Mouse (Mus musculus) hindbrain, embryonic 15.5 days (tissue): ENCODE measurements around the gene Scnn1a. TPM values are rescaled to one million over a fixed set of nuclear protein-coding genes. Genes with fewer than 3 reads are reported as not detected.
"Not testable (repeated sequence)": the region's sequence is repeated elsewhere in the genome, so short reads cannot be mapped to it uniquely, and the experiment has no call there.

Source experiments
- ATAC-seq: fragments of 200-750 bp; cut with Nextera tagmentation; 2 replicates; pipeline ENCODE4 v1.8.0; 2017; ENCODE audit warnings: low read depth, moderate number of reproducible peaks, moderate TSS enrichment; ENCODE audit not compliant: low FRiP score
- H3K27ac ChIP-seq: fragments of 300-500 bp; sonication (generic); replicated peaks from 2 replicates; pipeline ENCODE4 v1.5.1; 2015; ENCODE audit warnings: mild to moderate bottlenecking, inconsistent platforms
- H3K27me3 ChIP-seq: fragments of 300-500 bp; sonication (generic); 2 replicates; pipeline ENCODE4 v1.6.1; 2015; ENCODE audit warnings: control low read depth, inconsistent platforms
- H3K36me3 ChIP-seq: fragments of 300-500 bp; sonication (generic); 2 replicates; pipeline ENCODE4 v1.6.1; 2015; ENCODE audit warnings: control low read depth, inconsistent platforms
- H3K4me1 ChIP-seq: fragments of 300-500 bp; sonication (generic); replicated peaks from 2 replicates; pipeline ENCODE4 v1.6.1; 2015; ENCODE audit warnings: control low read depth, inconsistent platforms
- H3K4me2 ChIP-seq: fragments of 300-500 bp; sonication (generic); 2 replicates; pipeline ENCODE4 v1.6.1; 2015; ENCODE audit warnings: moderate library complexity, mild to moderate bottlenecking, inconsistent platforms
- H3K4me3 ChIP-seq: fragments of 300-500 bp; sonication (generic); 2 replicates; pipeline ENCODE4 v1.5.1; 2015; ENCODE audit warnings: mild to moderate bottlenecking, inconsistent platforms
- H3K9ac ChIP-seq: fragments of 300-500 bp; sonication (generic); 2 replicates; pipeline ENCODE4 v1.6.1; 2015; ENCODE audit warnings: inconsistent platforms
- H3K9me3 ChIP-seq: fragments of 300-500 bp; sonication (generic); 2 replicates; pipeline ENCODE4 v1.6.1; 2016; ENCODE audit warnings: control low read depth, inconsistent platforms
- WGBS: fragments of 180-500 bp; shearing (Covaris S2); methylation state at CpG from one replicate; pipeline ENCODE4 v1.1.7; 2015; 5-methylcytosine and 5-hydroxymethylcytosine counted together
- polyA plus RNA-seq: library from polyadenylated mRNA; unstranded; fragments of >200 nt; fragmentation: Nextera tagmentation; extraction: Ambion mirVana; gene quantifications from 2 replicates; pipeline ENCODE4 v1.2.1, GENCODE M21; 2015

The Scnn1a gene
- polyA plus RNA-seq, result 0.41 and 0.66 TPM in 2 replicates

DNA sequence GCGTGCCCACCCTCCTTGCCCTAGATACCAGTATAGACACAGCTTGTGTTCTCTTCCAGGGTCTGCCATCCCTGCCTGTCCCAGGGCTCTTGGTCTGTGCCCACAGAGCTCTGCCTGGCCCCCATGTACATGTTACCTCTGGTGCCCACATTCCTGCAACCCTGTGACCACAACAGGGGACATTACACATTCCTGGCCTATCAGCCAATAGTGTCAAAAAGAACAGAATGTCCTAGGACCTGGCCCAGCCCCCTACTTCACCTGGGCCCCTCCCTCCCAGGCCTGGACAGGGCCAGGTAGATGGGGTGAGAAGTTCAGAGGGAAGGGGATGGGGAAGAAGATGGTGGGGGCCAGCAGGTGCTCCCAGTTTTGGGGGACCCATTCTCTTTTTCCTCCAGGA, at the start of gene Scnn1a:
Gene Scnn1a, plus strand, starts transcription at position 337 of the 400 bp plus-strand sequence.
- WGBS, result 91% methylated on average over 1 of the region's 1 CpGs

DNA sequence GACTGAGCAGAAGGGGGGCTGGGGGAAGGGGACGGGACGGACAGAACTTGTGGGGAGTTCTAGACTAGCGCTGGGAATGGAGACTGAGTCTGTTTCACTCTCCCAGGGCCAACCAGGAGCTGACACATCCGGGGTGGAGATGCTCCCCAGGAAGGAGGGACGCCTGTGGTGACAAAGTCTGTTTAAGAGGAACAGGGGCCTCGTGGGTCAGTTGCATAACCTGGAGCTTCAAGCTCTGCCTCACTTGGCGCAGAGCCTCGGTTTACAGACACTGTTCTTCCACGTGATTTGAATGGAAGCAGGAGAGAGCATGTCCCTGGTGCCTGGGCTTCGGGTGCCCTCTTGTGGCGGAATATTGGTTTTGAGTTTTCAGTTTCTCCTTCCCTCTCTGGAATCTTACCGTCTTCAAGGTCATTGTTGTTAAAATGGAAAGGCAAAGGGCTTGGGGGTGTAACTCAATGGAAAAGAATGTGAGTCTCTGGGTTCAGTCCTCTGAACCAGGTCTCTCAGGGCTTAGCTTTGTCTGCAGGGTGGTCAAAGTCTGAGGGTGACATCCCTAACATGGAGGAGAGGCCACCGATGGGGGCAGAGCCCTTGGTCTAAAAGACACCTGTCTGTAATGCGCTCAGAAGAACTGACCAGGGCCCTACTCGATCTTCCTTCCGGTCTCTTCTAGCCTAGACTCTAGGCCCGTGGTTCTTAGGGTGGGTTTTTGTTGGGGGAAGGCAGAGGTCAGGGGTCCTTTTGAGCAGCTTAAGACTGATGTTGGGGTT, 48.8 kb upstream of the Scnn1a start:
- WGBS, result 19% methylated on average over 17 of the region's 17 CpGs
- Histone ChIP-seq H3K9me3 (no peaks in the 10 kb centered on the region), H3K9ac (peak overlapping the region; percentile 20; the same call in 1 of the 2 replicates), H3K27ac (no peak overlapping the region), H3K36me3 (no peaks in the 10 kb centered on the region), H3K4me3 (peak overlapping the region; percentile 16; the same call in 1 of the 2 replicates), H3K27me3 (no peaks in the 10 kb centered on the region), H3K4me2 (peak overlapping the region; percentile 50), H3K4me1 (peaks cover 4% of the 10 kb centered on the region)
- ATAC-seq, result peak; percentile 88

More for the DNA sequence above, at the start of gene Scnn1a:
- ATAC-seq, result no peak
- H3K27ac ChIP-seq, result no peak within 1 kb of the TSS
- H3K9ac ChIP-seq, result no peak within 1 kb of the TSS
- H3K9me3 ChIP-seq, result no peaks in the 10 kb centered on the region
- H3K27me3 ChIP-seq, result peaks cover 29% of the 10 kb centered on the region
- H3K4me3 ChIP-seq, result no peak within 1 kb of the TSS
- no peak within 1 kb of the TSS for H3K4me2 ChIP-seq
- peaks cover 7% of the 10 kb centered on the region; the same call in 1 of the 2 replicates for H3K4me1 ChIP-seq
- H3K36me3 ChIP-seq, result no peaks in the 10 kb centered on the region

- peaks cover 4% of the 10 kb centered on the region for H3K4me1 ChIP-seq
- no peak overlapping the region for H3K27ac ChIP-seq
- no peaks in the 10 kb centered on the region for H3K9me3 ChIP-seq
- no peak for ATAC-seq
- H3K4me2 ChIP-seq, result no peak overlapping the region
- 0 out of 2 replicates have a peak overlapping the region, but pooled peaks have one; percentile 20 for H3K9ac ChIP-seq
- no peaks in the 10 kb centered on the region for H3K36me3 ChIP-seq
- no peak overlapping the region for H3K4me3 ChIP-seq
- 79% methylated on average over 10 of the region's 10 CpGs for WGBS
- H3K27me3 ChIP-seq, result no peaks in the 10 kb centered on the region
These were observed 48.2 kb upstream of the Scnn1a start for GRCm38 (mm10) chr6:125272228-125272785.

GRCm38 (mm10) chr6:125274841-125275563, 45.5 kb upstream of the Scnn1a start:
- Histone ChIP-seq H3K9me3 (no peaks in the 10 kb centered on the region), H3K9ac (no peak overlapping the region), H3K27ac (no peak overlapping the region), H3K4me2 (no peak overlapping the region), H3K4me3 (no peak overlapping the region), H3K27me3 (no peaks in the 10 kb centered on the region), H3K36me3 (no peaks in the 10 kb centered on the region), H3K4me1 (peaks cover 4% of the 10 kb centered on the region)
- WGBS, result 62% methylated on average over 15 of the region's 15 CpGs
- no peak for ATAC-seq

DNA sequence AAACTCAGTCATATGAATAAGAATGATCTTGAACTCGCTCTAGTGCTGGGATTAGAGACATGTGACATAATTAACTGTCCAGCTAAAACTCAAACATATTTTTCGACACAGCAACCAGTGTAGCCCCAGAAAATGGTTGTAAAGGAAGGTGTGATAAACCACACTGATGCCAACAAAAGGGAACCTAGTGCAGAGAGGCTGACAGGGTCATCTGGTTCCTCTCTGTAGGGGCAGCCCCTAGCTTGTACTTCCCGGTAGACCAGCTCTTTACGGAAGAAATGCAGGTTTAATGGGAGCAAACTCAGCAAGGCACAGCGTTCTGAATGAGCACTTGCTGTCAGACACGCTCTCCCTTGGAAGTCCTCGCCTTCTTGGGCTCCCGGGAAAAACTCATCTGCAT, 40.7 kb upstream of the Scnn1a start:
- no peaks in the 10 kb centered on the region for H3K9me3 ChIP-seq
- no peak overlapping the region for H3K9ac ChIP-seq
- H3K27ac ChIP-seq, result no peak overlapping the region
- H3K36me3 ChIP-seq, result no peaks in the 10 kb centered on the region
- H3K4me1 ChIP-seq, result no peaks in the 10 kb centered on the region
- H3K27me3 ChIP-seq, result no peaks in the 10 kb centered on the region
- no peak overlapping the region for H3K4me3 ChIP-seq
- no peak for ATAC-seq
- WGBS, result 61% methylated on average over 8 of the region's 8 CpGs
- H3K4me2 ChIP-seq, result no peak overlapping the region

- not testable (repeated sequence) for H3K9ac ChIP-seq, H3K27me3 ChIP-seq, H3K4me2 ChIP-seq, H3K9me3 ChIP-seq, H3K36me3 ChIP-seq, H3K4me3 ChIP-seq, ATAC-seq, H3K4me1 ChIP-seq, H3K27ac ChIP-seq
- WGBS, result 93% methylated on average over 13 of the region's 13 CpGs
These were observed 37.7 kb upstream of the Scnn1a start for GRCm38 (mm10) chr6:125282721-125283120.

DNA sequence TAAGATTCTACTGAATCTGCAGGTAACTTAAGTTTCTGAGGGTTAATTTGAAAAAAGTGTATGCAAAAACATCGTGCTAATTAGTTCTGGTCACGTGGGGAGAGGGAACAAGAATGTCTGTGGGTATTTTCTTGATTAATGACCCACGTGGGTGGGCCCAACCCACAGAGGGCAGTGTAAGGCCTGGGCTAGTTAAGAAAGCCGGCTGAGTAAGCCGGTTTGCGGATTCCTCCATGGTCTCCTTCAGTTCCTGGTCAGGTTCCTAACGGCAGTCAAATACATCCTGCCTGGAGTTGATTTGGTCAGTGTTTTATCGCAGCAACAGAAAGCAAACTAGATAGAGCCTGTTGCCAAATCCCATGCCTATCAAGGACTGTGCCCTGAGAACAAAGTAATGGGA, 36.2 kb upstream of the Scnn1a start:
- H3K36me3 ChIP-seq, result no peaks in the 10 kb centered on the region
- ATAC-seq, result no peak
- H3K9me3 ChIP-seq, result no peaks in the 10 kb centered on the region
- no peak overlapping the region for H3K4me2 ChIP-seq
- no peak overlapping the region for H3K27ac ChIP-seq
- no peaks in the 10 kb centered on the region for H3K27me3 ChIP-seq
- WGBS, result 52% methylated on average over 8 of the region's 8 CpGs
- H3K4me1 ChIP-seq, result no peaks in the 10 kb centered on the region
- no peak overlapping the region for H3K9ac ChIP-seq
- no peak overlapping the region for H3K4me3 ChIP-seq

- ATAC-seq, result no peak
- Histone ChIP-seq H3K4me2 (no peak overlapping the region), H3K27ac (no peak overlapping the region), H3K9me3 (no peaks in the 10 kb centered on the region), H3K9ac (no peak overlapping the region), H3K4me1 (no peaks in the 10 kb centered on the region), H3K36me3 (no peaks in the 10 kb centered on the region), H3K4me3 (no peak overlapping the region), H3K27me3 (no peaks in the 10 kb centered on the region)
- 88% methylated on average over 7 of the region's 7 CpGs for WGBS
These were observed 35.7 kb upstream of the Scnn1a start for GRCm38 (mm10) chr6:125284751-125285150.

GRCm38 (mm10) chr6:125285890-125286289, 34.6 kb upstream of the Scnn1a start, which contains the start of gene Tuba3a:
Gene Tuba3a (minus strand): TSS chr6:125286042.
- no peaks in the 10 kb centered on the region for H3K27me3 ChIP-seq
- H3K4me3 ChIP-seq, result no peak within 1 kb of the TSS
- ATAC-seq, result no peak
- no peak within 1 kb of the TSS for H3K4me2 ChIP-seq
- no peaks in the 10 kb centered on the region for H3K4me1 ChIP-seq
- 98% methylated on average over 22 of the region's 22 CpGs for WGBS
- H3K27ac ChIP-seq, result no peak within 1 kb of the TSS
- no peak within 1 kb of the TSS for H3K9ac ChIP-seq
- no peaks in the 10 kb centered on the region for H3K36me3 ChIP-seq
- no peaks in the 10 kb centered on the region for H3K9me3 ChIP-seq

GRCm38 (mm10) chr6:125286944-125287343, 33.5 kb upstream of the Scnn1a start:
- no peak for ATAC-seq
- WGBS, result 82% methylated on average over 4 of the region's 4 CpGs
- H3K9me3 ChIP-seq, result no peaks in the 10 kb centered on the region
- H3K4me3 ChIP-seq, result no peak overlapping the region
- H3K4me1 ChIP-seq, result no peaks in the 10 kb centered on the region
- H3K27ac ChIP-seq, result no peak overlapping the region
- no peak overlapping the region for H3K9ac ChIP-seq
- H3K4me2 ChIP-seq, result no peak overlapping the region
- H3K36me3 ChIP-seq, result no peaks in the 10 kb centered on the region
- H3K27me3 ChIP-seq, result no peaks in the 10 kb centered on the region

DNA sequence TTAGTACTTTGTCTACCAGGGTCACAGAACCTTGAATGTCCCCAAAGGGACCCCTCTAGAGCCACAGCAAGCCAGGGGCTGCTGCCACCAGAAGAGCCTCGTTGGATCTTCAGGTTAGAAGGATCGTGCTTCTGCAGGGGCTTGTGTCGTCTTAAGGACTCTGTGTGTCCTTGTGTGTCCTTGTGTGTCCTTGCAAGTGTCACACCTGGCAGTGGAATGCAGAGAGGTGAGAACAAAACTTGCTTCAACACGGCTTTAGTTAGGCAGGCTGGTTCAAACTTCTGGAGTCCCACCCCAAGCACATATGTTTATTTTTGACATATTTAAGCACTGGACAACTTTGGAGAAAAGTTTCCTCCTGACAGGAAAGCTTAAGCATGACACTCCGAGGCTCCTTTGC, 31.7 kb upstream of the Scnn1a start:
- WGBS, result 83% methylated on average over 5 of the region's 5 CpGs
- Histone ChIP-seq H3K9me3 (no peaks in the 10 kb centered on the region), H3K27ac (no peak overlapping the region), H3K36me3 (no peaks in the 10 kb centered on the region), H3K4me3 (no peak overlapping the region), H3K4me1 (no peaks in the 10 kb centered on the region), H3K4me2 (no peak overlapping the region), H3K27me3 (no peaks in the 10 kb centered on the region), H3K9ac (no peak overlapping the region)
- no peak for ATAC-seq

- Histone ChIP-seq H3K27ac (no peak overlapping the region), H3K9ac (no peak overlapping the region), H3K4me1 (no peaks in the 10 kb centered on the region), H3K4me3 (no peak overlapping the region), H3K4me2 (no peak overlapping the region), H3K27me3 (no peaks in the 10 kb centered on the region), H3K9me3 (no peaks in the 10 kb centered on the region), H3K36me3 (no peaks in the 10 kb centered on the region)
- 79% methylated on average over 4 of the region's 4 CpGs for WGBS
- ATAC-seq, result no peak
These were observed 29.1 kb upstream of the Scnn1a start for GRCm38 (mm10) chr6:125291329-125291728.
